Mouse (Mus musculus): ENCODE measurements around the gene Olfr934. TPM values are rescaled to one million over a fixed set of nuclear protein-coding genes. Genes with fewer than 3 reads are reported as not detected.

Olfr934 gene
- polyA plus RNA-seq (2014; fragmentation: Illumina TruSeq; extraction: RNeasy Lipid Tissue Mini Kit (QIAGEN cat#74804); ENCODE audit: low read depth, low replicate concordance): not detected

GRCm38 (mm10) chr9:38988215-38988614 lies at the start of gene Olfr934:
Gene Olfr934 (minus strand): TSS chr9:38988315.

GRCm38 (mm10) chr9:39023277-39023676 lies 35.2 kb upstream of the Olfr934 start, which contains the start of gene Olfr146:
Gene Olfr146 (minus strand): TSS chr9:39023377.

GRCm38 (mm10) chr9:38999583-38999982 lies 11.5 kb upstream of the Olfr934 start, which contains the start of gene Olfr935:
Gene Olfr935 (minus strand): TSS chr9:38999683.

GRCm38 (mm10) chr9:38972013-38972412 lies 16.1 kb downstream of the Olfr934 start, which contains the start of gene Olfr933:
Gene Olfr933 (plus strand): TSS chr9:38972313.

Other genes with a start within 250 kb of the Olfr934 start
- 0.57 TPM for gene Olfr920, start 236.0 kb downstream of the Olfr934 start, polyA plus RNA-seq (2014; fragmentation: Illumina TruSeq; extraction: RNeasy Lipid Tissue Mini Kit (QIAGEN cat#74804); ENCODE audit: low read depth, low replicate concordance)
- not detected for gene Olfr921, start 215.2 kb downstream of the Olfr934 start, polyA plus RNA-seq (2014; fragmentation: Illumina TruSeq; extraction: RNeasy Lipid Tissue Mini Kit (QIAGEN cat#74804); ENCODE audit: low read depth, low replicate concordance)
- not detected for gene Olfr922, start 173.7 kb downstream of the Olfr934 start, polyA plus RNA-seq (2014; fragmentation: Illumina TruSeq; extraction: RNeasy Lipid Tissue Mini Kit (QIAGEN cat#74804); ENCODE audit: low read depth, low replicate concordance)
- not detected for gene Olfr923, start 161.8 kb downstream of the Olfr934 start, polyA plus RNA-seq (2014; fragmentation: Illumina TruSeq; extraction: RNeasy Lipid Tissue Mini Kit (QIAGEN cat#74804); ENCODE audit: low read depth, low replicate concordance)
- not detected for gene Olfr924, start 143.9 kb downstream of the Olfr934 start, polyA plus RNA-seq (2014; fragmentation: Illumina TruSeq; extraction: RNeasy Lipid Tissue Mini Kit (QIAGEN cat#74804); ENCODE audit: low read depth, low replicate concordance)
- gene Olfr26, start 133.3 kb downstream of the Olfr934 start, polyA plus RNA-seq (2014; fragmentation: Illumina TruSeq; extraction: RNeasy Lipid Tissue Mini Kit (QIAGEN cat#74804); ENCODE audit: low read depth, low replicate concordance): not detected
- gene Olfr926, start 111.2 kb downstream of the Olfr934 start, polyA plus RNA-seq (2014; fragmentation: Illumina TruSeq; extraction: RNeasy Lipid Tissue Mini Kit (QIAGEN cat#74804); ENCODE audit: low read depth, low replicate concordance): not detected
- gene Olfr930, start 58.5 kb downstream of the Olfr934 start, polyA plus RNA-seq (2014; fragmentation: Illumina TruSeq; extraction: RNeasy Lipid Tissue Mini Kit (QIAGEN cat#74804); ENCODE audit: low read depth, low replicate concordance): not detected
- gene Olfr933, start 16.0 kb downstream of the Olfr934 start, polyA plus RNA-seq (2014; fragmentation: Illumina TruSeq; extraction: RNeasy Lipid Tissue Mini Kit (QIAGEN cat#74804); ENCODE audit: low read depth, low replicate concordance): not detected
- gene Olfr935, start 11.4 kb upstream of the Olfr934 start, polyA plus RNA-seq (2014; fragmentation: Illumina TruSeq; extraction: RNeasy Lipid Tissue Mini Kit (QIAGEN cat#74804); ENCODE audit: low read depth, low replicate concordance): not detected
- not detected for gene Olfr146, start 35.1 kb upstream of the Olfr934 start, polyA plus RNA-seq (2014; fragmentation: Illumina TruSeq; extraction: RNeasy Lipid Tissue Mini Kit (QIAGEN cat#74804); ENCODE audit: low read depth, low replicate concordance)
- gene Olfr937, start 76.6 kb upstream of the Olfr934 start, polyA plus RNA-seq (2014; fragmentation: Illumina TruSeq; extraction: RNeasy Lipid Tissue Mini Kit (QIAGEN cat#74804); ENCODE audit: low read depth, low replicate concordance): not detected
- gene Olfr938, start 90.6 kb upstream of the Olfr934 start, polyA plus RNA-seq (2014; fragmentation: Illumina TruSeq; extraction: RNeasy Lipid Tissue Mini Kit (QIAGEN cat#74804); ENCODE audit: low read depth, low replicate concordance): not detected
- gene Olfr27, start 139.8 kb upstream of the Olfr934 start, polyA plus RNA-seq (2014; fragmentation: Illumina TruSeq; extraction: RNeasy Lipid Tissue Mini Kit (QIAGEN cat#74804); ENCODE audit: low read depth, low replicate concordance): not detected
- not detected for gene Olfr943, start 178.0 kb upstream of the Olfr934 start, polyA plus RNA-seq (2014; fragmentation: Illumina TruSeq; extraction: RNeasy Lipid Tissue Mini Kit (QIAGEN cat#74804); ENCODE audit: low read depth, low replicate concordance)
- not detected for gene Olfr944, start 213.6 kb upstream of the Olfr934 start, polyA plus RNA-seq (2014; fragmentation: Illumina TruSeq; extraction: RNeasy Lipid Tissue Mini Kit (QIAGEN cat#74804); ENCODE audit: low read depth, low replicate concordance)

Measured in kidney, adult 10 weeks (tissue).